Mouse (Mus musculus) embryonic stem cell, embryonic (primary cell): ENCODE results near the gene Car6.

Experiments used
- CTCF ChIA-PET, 4 experiments: fragments of 300-600 bp in 2 of 4; fragments of 350-600 bp in 2 of 4; sonication (Branson Sonifier 250); formaldehyde crosslinking; loops; one replicate each; lab custom pipeline; 2022; ENCODE audit warnings: inconsistent platforms in 2 of 4; lab: Charles Lee
- POLR2A ChIA-PET, 4 experiments: fragments of 300-600 bp in 2 of 4; fragments of 350-600 bp in 2 of 4; sonication (Branson Sonifier 250); formaldehyde crosslinking; loops; one replicate each; lab custom pipeline; 2022; ENCODE audit warnings: antibody characterized with exemption in 4 of 4, inconsistent platforms in 1 of 4; lab: Charles Lee

The Car6 gene

DNA sequence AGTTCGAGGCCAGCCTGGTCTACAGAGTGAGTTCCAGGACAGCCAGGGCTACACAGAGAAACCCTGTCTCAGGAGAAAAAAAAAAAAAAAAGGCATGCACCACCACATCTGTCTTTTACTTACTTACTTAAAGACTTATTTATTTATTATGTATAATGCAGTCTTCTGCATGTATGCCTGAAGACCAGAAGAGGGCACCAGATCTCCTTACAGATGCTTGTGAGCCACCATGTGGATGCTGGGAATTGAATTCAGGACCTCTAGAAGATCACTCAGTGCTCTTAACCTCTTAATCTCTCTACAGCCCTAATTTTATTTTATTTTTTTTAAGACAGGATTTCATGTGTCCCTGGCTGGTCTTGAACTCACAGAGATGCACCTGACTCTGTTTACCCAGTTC, 16.8 kb upstream of the Car6 start:
- ChIA-PET POLR2A (interaction anchor here in 1 of 4 experiments (5.6 to 6.3 kb wide), 2 partner anchors 18 to 27 kb away, joined by 66 to 113 read pairs; partner anchors contain the start of gene Eno1), CTCF (no interaction called here)

DNA sequence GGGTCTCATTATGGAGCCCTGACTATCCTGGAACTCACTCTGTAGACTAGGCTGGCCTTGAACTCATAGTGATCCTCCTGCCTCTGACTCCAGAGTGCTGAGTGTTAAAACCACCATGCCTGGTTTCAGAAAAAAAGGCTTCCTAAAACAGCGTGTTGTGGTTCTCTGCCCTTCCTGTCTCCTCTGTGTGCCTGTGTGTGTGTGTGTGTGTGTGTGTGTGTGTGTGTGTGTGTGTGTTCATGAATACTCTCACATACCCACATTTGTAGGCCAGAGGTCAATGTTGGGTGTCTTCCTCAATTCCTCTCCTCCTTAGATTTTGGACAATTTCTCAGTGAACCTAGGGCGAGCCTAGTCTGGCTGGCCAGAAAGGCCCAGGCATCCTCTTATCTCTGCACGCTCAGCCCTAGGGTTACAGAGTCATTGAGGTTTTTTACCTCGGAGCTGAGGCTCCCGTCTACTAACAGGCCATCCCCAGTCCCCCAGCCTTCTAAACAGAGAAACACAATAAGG, 16.0 kb upstream of the Car6 start:
- CTCF ChIA-PET: interaction anchor here in 3 of 4 experiments (0.6 to 0.7 kb wide), 3 partner anchors 10 to 48 kb away, joined by 4 to 7 read pairs (median 5); no protein-coding TSS in a partner anchor
- POLR2A ChIA-PET: interaction anchor here in 1 of 4 experiments (1.0 to 3.3 kb wide), 2 partner anchors 22 to 40 kb away, joined by 3 to 17 read pairs; no protein-coding TSS in a partner anchor

DNA sequence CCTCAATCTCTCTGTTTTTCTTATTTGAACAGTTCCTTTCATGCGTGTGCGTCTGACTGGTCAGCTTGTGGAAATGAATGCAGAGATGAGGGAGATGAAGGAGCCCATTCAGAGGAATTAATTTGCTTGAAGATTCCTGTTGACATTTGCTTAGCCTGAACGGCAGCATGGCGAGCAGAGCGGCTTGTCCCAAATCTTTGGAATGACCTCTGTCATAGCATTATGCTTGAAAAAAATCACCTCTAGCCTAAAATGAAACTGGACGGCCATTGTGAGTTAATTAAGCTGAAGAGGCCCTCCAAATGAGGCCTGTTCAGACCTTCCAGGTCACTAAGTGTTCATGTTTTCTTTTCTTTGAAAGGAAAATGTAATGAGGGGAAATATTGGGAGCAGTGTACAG, 15.3 kb upstream of the Car6 start:
- ChIA-PET CTCF (interaction anchor here in 3 of 4 experiments (0.6 to 1.5 kb wide), 6 partner anchors 10 to 280 kb away, joined by 3 to 7 read pairs (median 4); no protein-coding TSS in a partner anchor), POLR2A (interaction anchor here in 3 of 4 experiments (0.6 to 3.3 kb wide), 6 partner anchors 18 to 48 kb away, joined by 3 to 17 read pairs (median 4); no protein-coding TSS in a partner anchor)

DNA sequence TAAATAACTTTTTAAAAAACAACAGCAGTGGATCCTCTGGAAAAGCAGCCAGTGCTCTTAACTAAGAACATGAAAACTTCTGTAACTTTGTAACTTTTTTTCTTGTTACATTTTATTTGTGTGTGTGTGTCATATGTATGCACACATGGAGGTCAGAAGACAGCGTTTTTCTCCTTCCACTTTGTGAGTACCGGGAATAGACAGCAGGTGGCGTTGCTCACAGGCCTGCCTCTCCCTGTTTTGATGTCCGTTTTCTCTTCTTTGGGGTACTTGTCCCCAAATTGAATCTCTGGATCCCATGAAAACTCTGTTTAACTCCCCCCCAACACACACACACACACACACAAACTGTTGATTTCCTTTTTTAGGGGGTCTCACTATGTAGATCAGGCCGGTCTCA, 12.8 kb upstream of the Car6 start:
- CTCF ChIA-PET: interaction anchor here in 3 of 4 experiments (0.9 to 2.5 kb wide), 5 partner anchors 26 to 52 kb away, joined by 3 to 23 read pairs (median 6); no protein-coding TSS in a partner anchor
- POLR2A ChIA-PET: interaction anchor here in 3 of 4 experiments (0.6 to 3.3 kb wide), 25 partner anchors 8 to 213 kb away, joined by 3 to 73 read pairs (median 12); partner anchors contain the start of genes Car6 (in 2 of the 3), Eno1 (in 2 of the 3), Gpr157 (in 1 of the 3) and Rere (in 1 of the 3)

DNA sequence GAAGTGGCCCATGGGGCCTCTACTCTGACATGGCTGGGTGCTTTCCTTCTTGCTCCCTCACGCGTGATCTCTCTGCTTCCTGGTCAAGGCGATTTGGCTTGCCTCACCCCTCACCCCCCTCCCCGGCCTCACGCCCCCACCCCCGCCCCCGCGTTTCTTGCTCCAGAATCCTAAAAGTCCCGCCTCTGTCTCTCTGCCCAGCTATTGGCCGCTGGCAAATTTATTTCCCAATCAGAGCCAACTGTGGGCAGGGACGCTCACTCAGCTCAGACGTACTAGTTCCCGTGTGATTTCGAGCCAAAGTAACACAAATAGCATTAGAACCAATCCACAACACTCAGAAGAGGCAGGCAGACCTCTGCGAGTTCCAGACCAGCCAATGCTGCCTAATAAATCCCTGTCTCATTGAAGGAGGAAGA, 11.4 kb upstream of the Car6 start:
- ChIA-PET CTCF (interaction anchor here (0.6 to 3.0 kb wide), 40 partner anchors 8 to 699 kb away, joined by 3 to 23 read pairs (median 4); no protein-coding TSS in a partner anchor), POLR2A (interaction anchor here (0.6 to 3.3 kb wide), 87 partner anchors 9 to 1366 kb away, joined by 3 to 73 read pairs (median 4); partner anchors contain the start of genes Car6 (in 3 of the 4), Eno1 (in 2 of the 4), Gpr157 (in 1 of the 4) and H6pd (in 1 of the 4))

DNA sequence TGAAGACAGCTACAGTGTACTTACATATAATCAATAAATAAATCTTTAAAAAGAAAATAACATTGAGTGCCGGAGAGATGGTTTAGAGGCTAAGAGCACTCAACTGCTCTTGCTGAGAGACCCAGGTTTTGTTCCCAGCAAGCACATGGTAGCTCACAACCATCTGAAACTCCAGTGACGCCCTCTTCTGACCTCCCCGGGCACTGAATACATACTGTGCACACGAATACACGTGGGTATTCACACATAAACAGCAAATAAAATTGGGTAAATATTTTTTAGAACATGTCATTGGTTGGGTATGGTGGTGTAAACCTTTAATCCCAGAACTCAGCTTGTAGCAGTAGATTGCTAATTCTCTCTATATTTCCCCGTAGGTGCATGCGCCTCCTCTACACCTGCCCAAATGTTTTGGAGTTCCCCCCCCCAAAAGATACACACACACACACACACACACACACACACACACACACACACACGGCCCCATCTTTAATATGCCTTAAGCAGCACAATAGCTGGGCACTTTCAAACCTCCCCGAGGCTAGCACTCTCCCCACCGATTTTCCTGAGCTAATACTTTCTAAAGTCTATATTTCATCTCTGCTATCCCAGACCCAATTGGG, 10.9 kb upstream of the Car6 start:
- ChIA-PET POLR2A (interaction anchor here (0.6 to 3.3 kb wide), 87 partner anchors 8 to 1365 kb away, joined by 3 to 73 read pairs (median 4); partner anchors contain the start of genes Car6 (in 3 of the 4), Eno1 (in 2 of the 4), Gpr157 (in 1 of the 4) and H6pd (in 1 of the 4)), CTCF (interaction anchor here (0.6 to 3.0 kb wide), 41 partner anchors 9 to 700 kb away, joined by 3 to 23 read pairs (median 4); partner anchors contain the start of gene Eno1 (in 1 of the 4))

DNA sequence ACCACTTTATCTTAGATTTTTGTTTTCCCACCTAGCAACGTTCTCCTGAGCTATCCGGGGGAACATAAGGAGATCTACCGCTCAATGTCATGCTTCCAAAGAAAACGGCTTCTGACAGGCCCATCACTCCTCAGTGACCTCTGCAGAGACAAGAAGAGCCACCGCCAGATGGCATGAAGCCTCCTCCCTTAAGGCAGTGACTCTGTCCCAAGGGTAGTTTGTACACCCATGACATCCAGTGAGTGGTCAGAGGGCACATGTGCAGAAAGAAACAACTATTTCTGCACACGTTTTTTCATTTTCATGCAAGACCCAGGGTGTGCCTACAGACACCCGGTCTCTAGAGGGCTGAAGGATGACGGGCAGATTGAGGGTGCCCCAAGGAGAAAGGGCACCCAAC, 9.2 kb upstream of the Car6 start:
- POLR2A ChIA-PET: interaction anchor here in 3 of 4 experiments (1.1 to 2.6 kb wide), 6 partner anchors 13 to 36 kb away, joined by 3 to 11 read pairs (median 5); partner anchors contain the start of gene Eno1 (in 1 of the 3)

DNA sequence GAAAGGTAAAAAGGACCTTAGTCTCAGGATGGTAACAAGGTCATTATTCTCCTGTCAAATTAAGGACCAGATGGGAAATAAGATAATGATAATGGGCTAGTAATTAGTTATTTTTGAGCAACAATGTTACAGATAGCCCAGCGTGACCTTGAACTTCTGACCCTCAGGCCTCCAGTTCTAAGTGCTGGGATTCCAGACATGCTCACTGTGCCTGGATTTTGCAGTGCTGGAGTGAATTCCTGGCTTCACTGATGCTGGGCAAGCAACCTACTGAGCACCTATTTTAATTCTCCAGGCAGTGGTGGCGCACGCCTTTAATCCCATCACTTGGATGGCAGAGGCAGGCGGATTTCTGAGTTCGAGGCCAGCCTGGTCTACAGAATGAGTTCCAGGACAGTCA, 8.6 kb upstream of the Car6 start:
- ChIA-PET CTCF (interaction anchor here (0.5 to 2.2 kb wide), 8 partner anchors 11 to 580 kb away, joined by 3 to 13 read pairs (median 4); no protein-coding TSS in a partner anchor), POLR2A (interaction anchor here in 3 of 4 experiments (0.8 to 2.6 kb wide), 11 partner anchors 11 to 453 kb away, joined by 3 to 11 read pairs (median 3); partner anchors contain the start of gene Eno1 (in 1 of the 3))

More for the DNA sequence above, 9.2 kb upstream of the Car6 start:
- CTCF ChIA-PET: interaction anchor here in 2 of 4 experiments (0.9 to 1.7 kb wide), 2 partner anchors 118 kb away, joined by 4 to 5 read pairs; no protein-coding TSS in a partner anchor

DNA sequence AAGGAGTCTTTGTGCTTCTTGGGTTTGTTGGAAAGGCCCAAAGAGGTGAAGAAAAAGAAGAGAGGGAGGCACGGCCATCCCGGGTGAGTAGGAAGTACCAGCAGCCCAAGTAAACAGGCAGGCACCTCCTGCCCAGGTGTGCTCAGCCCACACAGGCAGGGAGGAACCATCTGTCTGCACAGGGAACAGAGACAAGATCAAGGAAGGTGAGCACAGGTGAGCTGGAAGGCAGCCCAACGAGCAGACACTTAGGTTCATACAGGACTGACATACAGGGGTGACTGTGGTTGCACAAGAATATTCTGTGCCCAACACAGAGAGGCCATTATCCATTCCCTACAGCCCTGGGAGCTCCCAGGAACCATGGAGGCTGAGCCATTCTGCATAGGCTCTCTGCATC, 3.7 kb upstream of the Car6 start:
- ChIA-PET POLR2A (interaction anchor here in 1 of 4 experiments (0.7 to 1.8 kb wide), 4 partner anchors 8 to 65 kb away, joined by 3 to 8 read pairs (median 5); no protein-coding TSS in a partner anchor), CTCF (no interaction called here)

DNA sequence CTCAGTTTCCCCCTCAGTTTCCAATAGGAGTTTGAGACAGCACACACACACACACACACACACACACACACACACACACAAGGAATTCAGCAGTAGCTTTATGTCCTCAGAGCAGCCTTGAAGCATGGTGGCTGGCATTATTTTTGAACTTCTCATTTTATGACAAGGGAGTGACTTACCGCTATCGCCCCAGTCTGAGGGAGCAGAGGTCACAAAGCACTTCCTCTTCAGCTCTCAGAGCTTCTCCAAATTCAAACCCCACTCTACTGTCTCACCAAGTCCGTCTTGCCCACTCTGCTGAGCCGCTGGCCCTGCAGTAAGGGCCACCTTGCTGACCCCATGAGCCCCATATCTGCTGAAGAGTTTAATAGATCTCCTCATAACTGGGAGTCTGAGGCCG, 1.6 kb upstream of the Car6 start:
- CTCF ChIA-PET: interaction anchor here in 2 of 4 experiments (0.7 to 1.1 kb wide), 2 partner anchors 46 to 57 kb away, joined by 3 read pairs; no protein-coding TSS in a partner anchor
- POLR2A ChIA-PET: interaction anchor here in 3 of 4 experiments (0.6 to 6.6 kb wide), 6 partner anchors 10 to 51 kb away, joined by 3 to 41 read pairs (median 5); no protein-coding TSS in a partner anchor

DNA sequence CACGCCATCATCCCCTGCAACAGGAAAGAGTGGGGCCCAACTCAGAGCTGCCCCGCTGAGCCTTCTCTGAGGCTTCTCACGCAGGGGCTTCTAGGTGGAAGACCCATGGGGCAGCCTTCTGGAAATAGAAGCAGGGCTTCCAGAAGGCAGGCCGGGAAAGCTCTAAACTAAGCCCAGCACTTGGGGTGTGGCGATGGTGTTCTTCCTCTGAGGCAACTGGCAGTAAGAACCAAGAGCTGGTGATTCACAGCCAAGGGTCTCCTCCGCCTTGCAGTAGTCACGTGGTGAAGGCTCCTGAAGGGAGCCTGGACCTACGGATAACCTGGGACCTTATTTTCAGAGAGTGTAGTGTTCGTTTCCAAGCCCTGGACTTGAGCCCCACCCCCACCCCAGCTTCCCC, 2.9 kb downstream of the Car6 start:
- POLR2A ChIA-PET: interaction anchor here (0.6 to 6.6 kb wide), 25 partner anchors 9 to 799 kb away, joined by 3 to 41 read pairs (median 4); partner anchors contain the start of genes Eno1 (in 1 of the 4) and Gpr157 (in 1 of the 4)

DNA sequence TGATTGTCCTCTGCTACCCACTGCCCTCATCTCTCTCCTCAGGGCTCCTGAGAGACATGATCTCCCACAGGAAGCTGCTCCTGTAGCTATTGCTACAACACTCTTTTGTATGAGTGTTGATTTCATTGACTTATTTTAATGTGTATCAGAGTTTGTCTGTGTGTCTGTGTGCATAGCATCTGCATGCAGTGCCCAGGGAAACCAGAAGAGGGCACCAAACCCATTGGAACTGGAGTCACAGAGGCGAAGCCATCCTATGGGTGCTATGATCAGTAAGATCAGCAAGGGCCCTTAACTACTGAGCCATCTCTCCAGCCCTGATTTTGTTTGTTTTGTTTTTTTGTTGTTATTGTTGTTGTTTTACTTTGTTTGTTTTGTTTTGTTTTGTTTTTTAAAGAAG, 7.2 kb downstream of the Car6 start:
- CTCF ChIA-PET: interaction anchor here (0.6 to 1.4 kb wide), 12 partner anchors 17 to 1942 kb away, joined by 3 to 21 read pairs (median 3); no protein-coding TSS in a partner anchor
- POLR2A ChIA-PET: interaction anchor here in 3 of 4 experiments (0.6 to 1.4 kb wide), 5 partner anchors 18 to 212 kb away, joined by 3 to 9 read pairs (median 4); no protein-coding TSS in a partner anchor

More for the DNA sequence above, 2.9 kb downstream of the Car6 start:
- CTCF ChIA-PET: interaction anchor here (0.6 to 2.0 kb wide), 20 partner anchors 9 to 97 kb away, joined by 3 to 9 read pairs (median 3); no protein-coding TSS in a partner anchor

DNA sequence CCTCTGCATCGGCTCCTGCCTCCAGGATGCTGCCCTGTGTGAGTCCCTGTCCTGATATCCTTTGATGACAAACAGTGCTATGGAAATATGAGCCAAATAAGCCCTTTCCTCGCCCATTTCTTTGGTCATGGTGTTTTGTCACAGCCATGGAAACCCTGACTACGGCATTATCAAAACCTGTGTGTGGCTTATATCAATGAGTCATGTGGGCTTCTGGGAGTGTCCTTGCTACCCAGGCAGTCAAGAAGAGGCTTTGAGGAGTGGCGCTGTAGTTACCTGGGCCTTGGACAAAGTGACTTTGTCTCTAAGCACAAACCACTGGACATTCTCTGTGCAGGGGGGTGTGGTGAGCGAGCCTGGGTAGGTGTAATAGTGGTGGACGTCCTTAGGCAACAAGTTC, 8.9 kb downstream of the Car6 start:
- POLR2A ChIA-PET: interaction anchor here in 3 of 4 experiments (0.6 to 1.9 kb wide), 8 partner anchors 18 to 586 kb away, joined by 3 to 7 read pairs (median 4); no protein-coding TSS in a partner anchor
- CTCF ChIA-PET: interaction anchor here in 3 of 4 experiments (1.0 to 2.3 kb wide), 3 partner anchors 11 to 30 kb away, joined by 3 to 9 read pairs (median 7); no protein-coding TSS in a partner anchor

DNA sequence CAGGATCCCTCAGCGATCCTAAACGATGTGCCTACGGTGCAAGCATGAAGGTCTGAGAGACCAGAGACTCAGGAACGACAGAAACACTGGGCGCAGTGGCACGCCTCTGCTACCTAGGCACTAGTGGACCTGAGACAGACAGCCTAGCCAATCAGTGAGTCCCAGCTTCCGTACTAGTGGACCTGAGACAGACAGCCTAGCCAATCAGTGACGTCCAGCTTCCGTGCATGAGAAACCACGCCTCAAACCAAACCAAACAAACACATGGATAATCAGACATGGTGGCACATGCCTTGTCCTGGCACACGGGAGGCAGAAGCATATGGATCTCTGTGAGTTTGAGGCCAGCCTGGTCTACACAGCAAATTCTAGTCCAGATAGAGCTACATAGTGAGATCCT, 12.9 kb downstream of the Car6 start:
- ChIA-PET CTCF (interaction anchor here in 3 of 4 experiments (0.6 to 2.1 kb wide), 19 partner anchors 9 to 625 kb away, joined by 3 to 11 read pairs (median 3); no protein-coding TSS in a partner anchor), POLR2A (interaction anchor here in 2 of 4 experiments (0.8 to 2.9 kb wide), 13 partner anchors 10 to 390 kb away, joined by 3 to 9 read pairs (median 4); partner anchors contain the start of gene Eno1 (in 1 of the 2))

DNA sequence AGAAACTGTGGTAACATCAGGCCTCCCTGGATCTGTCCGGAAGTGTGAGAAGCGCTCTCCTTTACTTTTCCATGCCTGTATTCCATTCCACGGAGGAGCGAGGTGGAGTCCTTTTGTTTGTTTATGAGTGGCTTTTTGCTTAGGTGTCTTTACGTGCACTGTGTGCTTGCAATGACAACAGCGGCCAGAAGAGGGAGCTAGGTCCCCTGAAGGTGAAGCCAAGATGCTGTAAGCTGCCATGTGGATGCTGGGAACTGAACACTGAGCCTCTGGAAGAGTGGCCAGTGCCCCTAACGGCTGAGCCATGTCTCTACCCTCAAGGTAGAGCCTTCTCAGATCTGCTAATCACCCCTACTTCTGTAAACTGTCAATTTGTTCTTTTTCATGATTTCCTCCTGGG, 19.8 kb downstream of the Car6 start:
- CTCF ChIA-PET: interaction anchor here in 2 of 4 experiments (0.6 to 1.0 kb wide), 11 partner anchors 8 to 340 kb away, joined by 3 to 7 read pairs (median 4); no protein-coding TSS in a partner anchor
- POLR2A ChIA-PET: interaction anchor here in 1 of 4 experiments (0.7 to 1.2 kb wide), 2 partner anchors 11 to 31 kb away, joined by 3 read pairs; no protein-coding TSS in a partner anchor

DNA sequence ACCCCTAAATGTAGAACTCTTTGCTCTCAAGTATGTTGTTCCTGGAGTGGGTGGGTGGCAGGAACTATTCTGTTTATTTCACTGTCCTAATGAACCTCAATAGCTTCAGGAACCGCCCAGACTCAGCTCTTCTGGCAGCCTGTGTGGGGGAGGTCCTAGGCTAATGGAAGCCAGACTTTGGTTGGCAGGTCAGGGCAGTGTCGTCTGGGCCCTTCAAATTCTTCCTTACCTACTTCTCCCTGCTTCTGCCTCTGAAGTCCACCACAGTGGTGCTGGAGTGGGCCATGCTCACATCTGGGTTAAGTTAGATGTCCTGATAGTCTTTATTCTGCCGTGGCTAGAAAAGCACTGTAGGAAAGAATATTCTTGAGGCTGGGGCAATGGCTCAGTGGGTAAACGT, 23.0 kb downstream of the Car6 start:
- CTCF ChIA-PET: interaction anchor here in 3 of 4 experiments (0.5 to 2.0 kb wide), 7 partner anchors 10 to 1498 kb away, joined by 3 to 18 read pairs (median 7); partner anchors contain the start of gene Gpr157 (in 1 of the 3)
- POLR2A ChIA-PET: interaction anchor here in 2 of 4 experiments (0.6 to 3.1 kb wide), 9 partner anchors 7 to 66 kb away, joined by 3 to 19 read pairs (median 5); no protein-coding TSS in a partner anchor

DNA sequence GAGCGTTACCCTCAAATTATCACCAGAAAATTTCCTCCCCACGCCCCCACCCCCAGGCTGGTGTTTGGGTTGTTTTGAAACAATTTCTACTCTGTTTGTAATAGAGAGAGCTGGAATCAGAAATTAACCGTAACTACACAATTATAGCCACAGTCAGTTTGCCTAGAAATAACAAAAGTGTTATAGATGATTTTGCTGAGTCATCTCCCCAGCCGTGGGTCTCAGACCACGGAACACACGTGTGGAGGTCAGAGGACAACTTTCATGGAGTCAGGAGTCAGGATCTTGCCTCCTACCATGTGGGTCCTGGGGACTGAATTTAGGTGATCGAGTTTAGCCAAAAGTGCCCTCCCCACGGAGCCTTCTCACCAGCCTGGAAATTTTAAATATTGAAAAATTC, 24.0 kb downstream of the Car6 start:
- ChIA-PET CTCF (interaction anchor here (0.6 to 2.0 kb wide), 22 partner anchors 8 to 615 kb away, joined by 3 to 11 read pairs (median 3); partner anchors contain the start of gene Rere (in 1 of the 4)), POLR2A (interaction anchor here in 3 of 4 experiments (0.5 to 3.1 kb wide), 22 partner anchors 8 to 163 kb away, joined by 3 to 19 read pairs (median 4); no protein-coding TSS in a partner anchor)
